Mouse (Mus musculus) brain, embryonic 18.5 days (tissue): ENCODE measurements around the gene Fxyd1.

Source experiments
- DNase-seq: peaks from one replicate; pipeline ENCODE4 v3.0.0-alpha.2; 2012; ENCODE audit warnings: low read depth, low spot score

Fxyd1 gene

GRCm38 (mm10) chr7:31077885-31078445 is 21.0 kb upstream of the Fxyd1 start:
- no peak for DNase-seq

- no peak for DNase-seq
Measured at GRCm38 (mm10) chr7:31077470-31077869, 20.5 kb upstream of the Fxyd1 start.

- DNase-seq: no peak
Measured at GRCm38 (mm10) chr7:31076492-31076891, 19.5 kb upstream of the Fxyd1 start, which contains the start of gene Fxyd3. TSS of gene Fxyd3 (minus strand) at chr7:31076704.

- no peak for DNase-seq
Measured at GRCm38 (mm10) chr7:31074713-31075069, 17.7 kb upstream of the Fxyd1 start.

GRCm38 (mm10) chr7:31074061-31074712 is 17.2 kb upstream of the Fxyd1 start:
- no peak for DNase-seq

- no peak for DNase-seq
Measured at GRCm38 (mm10) chr7:31073546-31073945, 16.5 kb upstream of the Fxyd1 start.

- DNase-seq: no peak
Measured at GRCm38 (mm10) chr7:31072326-31072725, 15.3 kb upstream of the Fxyd1 start.

- no peak for DNase-seq
Measured at GRCm38 (mm10) chr7:31070324-31070723, 13.3 kb upstream of the Fxyd1 start.

- DNase-seq: no peak
Measured at GRCm38 (mm10) chr7:31069491-31069890, 12.5 kb upstream of the Fxyd1 start.

GRCm38 (mm10) chr7:31067836-31068235 is 10.8 kb upstream of the Fxyd1 start:
- DNase-seq: no peak

GRCm38 (mm10) chr7:31063074-31063560 is 6.1 kb upstream of the Fxyd1 start:
- no peak for DNase-seq

GRCm38 (mm10) chr7:31060621-31061010 is 3.6 kb upstream of the Fxyd1 start:
- DNase-seq: no peak

GRCm38 (mm10) chr7:31059919-31060620 is 3.1 kb upstream of the Fxyd1 start:
- DNase-seq: no peak

- DNase-seq: no peak
Measured at GRCm38 (mm10) chr7:31059108-31059507, 2.1 kb upstream of the Fxyd1 start, which contains the start of gene Lgi4. TSS of gene Lgi4 (plus strand) at chr7:31059342.

GRCm38 (mm10) chr7:31058211-31058610 is 1.2 kb upstream of the Fxyd1 start:
- DNase-seq: no peak

- DNase-seq: no peak
Measured at GRCm38 (mm10) chr7:31057730-31058129, 731 bp upstream of the Fxyd1 start.

GRCm38 (mm10) chr7:31056448-31056847 is 551 bp downstream of the Fxyd1 start:
- no peak for DNase-seq

- no peak for DNase-seq
Measured at GRCm38 (mm10) chr7:31055883-31056282, 1.1 kb downstream of the Fxyd1 start.

- DNase-seq: no peak
Measured at GRCm38 (mm10) chr7:31055354-31055824, 1.6 kb downstream of the Fxyd1 start.

- no peak for DNase-seq
Measured at GRCm38 (mm10) chr7:31054661-31055320, 2.2 kb downstream of the Fxyd1 start.

- DNase-seq: no peak
Measured at GRCm38 (mm10) chr7:31053882-31054447, 3.0 kb downstream of the Fxyd1 start.
